Mouse (Mus musculus): Measurements from ENCODE around the gene Brd4. TPM values are rescaled to one million over a fixed set of nuclear protein-coding genes. Genes with fewer than 3 reads are reported as not detected.

Gene Brd4
- polyA plus RNA-seq, 1 experiment, result 17.3 TPM

DNA sequence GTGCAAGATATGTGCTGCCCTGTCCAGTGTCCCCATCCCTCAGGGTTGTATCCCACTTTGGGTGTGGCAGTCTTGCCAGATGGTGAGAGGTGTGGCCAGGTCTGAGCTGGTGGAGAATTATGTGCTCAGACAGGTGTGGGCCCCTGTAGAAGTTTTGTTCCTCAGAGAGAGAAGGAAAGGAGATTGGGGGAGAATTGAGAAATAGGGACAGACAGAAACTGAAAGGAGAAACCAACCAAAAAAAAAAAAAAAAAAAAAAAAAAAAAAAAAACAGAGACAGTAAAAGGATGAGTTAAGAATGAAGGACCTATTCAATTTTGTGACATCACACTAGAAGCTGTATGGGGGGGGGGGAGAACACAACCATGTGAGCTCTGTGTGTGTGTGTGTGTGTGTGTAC lies 119.7 kb downstream of the Brd4 start:
- TF ChIP-seq CTCF (IDR thresholded peaks at IDR 0.05; ENCODE audit: control insufficient read depth, insufficient read depth, insufficient replicate concordance, low read depth, low read length) (no peak), POLR2A (IDR thresholded peaks at IDR 0.05; ENCODE audit: control insufficient read depth, low read depth, low read length) (no peak)
- no peaks in the 10 kb centered on the region for H3K27me3 ChIP-seq (ENCODE audit: control insufficient read depth, insufficient read depth, low read length)
- peaks cover 17% of the 10 kb centered on the region for H3K4me1 ChIP-seq (ENCODE audit: control insufficient read depth, insufficient read depth, low read length)
- H3K36me3 ChIP-seq (ENCODE audit: control insufficient read depth, insufficient read depth, low read length), result no peaks in the 10 kb centered on the region
- no peak overlapping the region for H3K4me3 ChIP-seq (ENCODE audit: control insufficient read depth, low read depth, low read length)
- no peak overlapping the region for H3K27ac ChIP-seq (ENCODE audit: control insufficient read depth, insufficient read depth, low read depth, low read length)

- H3K36me3 ChIP-seq (ENCODE audit: control insufficient read depth, insufficient read depth, low read length), result no peaks in the 10 kb centered on the region
- TF ChIP-seq CTCF (IDR thresholded peaks at IDR 0.05; ENCODE audit: control insufficient read depth, insufficient read depth, insufficient replicate concordance, low read depth, low read length) (no peak), POLR2A (IDR thresholded peaks at IDR 0.05; ENCODE audit: control insufficient read depth, low read depth, low read length) (no peak)
- H3K4me1 ChIP-seq (ENCODE audit: control insufficient read depth, insufficient read depth, low read length), result peaks cover 17% of the 10 kb centered on the region
- no peak overlapping the region for H3K4me3 ChIP-seq (ENCODE audit: control insufficient read depth, low read depth, low read length)
- no peaks in the 10 kb centered on the region for H3K27me3 ChIP-seq (ENCODE audit: control insufficient read depth, insufficient read depth, low read length)
- no peak overlapping the region for H3K27ac ChIP-seq (ENCODE audit: control insufficient read depth, insufficient read depth, low read depth, low read length)
Observed at GRCm38 (mm10) chr17:32163910-32164650, 120.4 kb downstream of the Brd4 start.

GRCm38 (mm10) chr17:32162112-32162850 lies 122.2 kb downstream of the Brd4 start:
- Histone ChIP-seq H3K36me3 (ENCODE audit: control insufficient read depth, insufficient read depth, low read length) (no peaks in the 10 kb centered on the region), H3K27ac (ENCODE audit: control insufficient read depth, insufficient read depth, low read depth, low read length) (no peak overlapping the region), H3K4me1 (ENCODE audit: control insufficient read depth, insufficient read depth, low read length) (peaks cover 17% of the 10 kb centered on the region), H3K4me3 (ENCODE audit: control insufficient read depth, low read depth, low read length) (peak overlapping the region; percentile 54), H3K27me3 (ENCODE audit: control insufficient read depth, insufficient read depth, low read length) (no peaks in the 10 kb centered on the region)
- TF ChIP-seq POLR2A (IDR thresholded peaks at IDR 0.05; ENCODE audit: control insufficient read depth, low read depth, low read length) (no peak), CTCF (IDR thresholded peaks at IDR 0.05; ENCODE audit: control insufficient read depth, insufficient read depth, insufficient replicate concordance, low read depth, low read length) (peak; percentile 75; the same call in 1 of the 2 replicates)

DNA sequence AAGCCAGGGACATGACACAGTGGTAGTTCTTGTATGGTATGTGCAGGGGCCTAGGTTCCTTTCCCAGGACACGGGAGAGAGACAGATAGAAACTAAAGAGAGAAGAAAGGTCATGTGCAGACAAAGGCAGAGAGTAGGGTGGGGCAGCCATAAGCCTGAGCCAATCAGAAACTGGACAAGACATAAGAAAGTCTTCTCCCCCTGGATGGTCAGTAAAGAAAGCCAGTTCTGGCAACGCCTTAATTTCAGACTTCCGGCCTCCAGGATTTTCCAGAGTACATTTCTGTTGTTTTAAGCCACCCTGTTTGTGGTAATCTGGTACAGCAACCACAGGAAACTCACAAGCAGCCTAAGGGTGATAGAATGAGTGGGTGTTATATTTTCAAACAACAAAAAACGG lies 123.6 kb downstream of the Brd4 start:
- no peaks in the 10 kb centered on the region for H3K36me3 ChIP-seq (ENCODE audit: control insufficient read depth, insufficient read depth, low read length)
- no peaks in the 10 kb centered on the region for H3K27me3 ChIP-seq (ENCODE audit: control insufficient read depth, insufficient read depth, low read length)
- peaks cover 14% of the 10 kb centered on the region for H3K4me1 ChIP-seq (ENCODE audit: control insufficient read depth, insufficient read depth, low read length)
- H3K4me3 ChIP-seq (ENCODE audit: control insufficient read depth, low read depth, low read length), result no peak overlapping the region
- no peak for TF ChIP-seq CTCF (IDR thresholded peaks at IDR 0.05; ENCODE audit: control insufficient read depth, insufficient read depth, insufficient replicate concordance, low read depth, low read length)
- no peak for TF ChIP-seq POLR2A (IDR thresholded peaks at IDR 0.05; ENCODE audit: control insufficient read depth, low read depth, low read length)
- no peak overlapping the region for H3K27ac ChIP-seq (ENCODE audit: control insufficient read depth, insufficient read depth, low read depth, low read length)

DNA sequence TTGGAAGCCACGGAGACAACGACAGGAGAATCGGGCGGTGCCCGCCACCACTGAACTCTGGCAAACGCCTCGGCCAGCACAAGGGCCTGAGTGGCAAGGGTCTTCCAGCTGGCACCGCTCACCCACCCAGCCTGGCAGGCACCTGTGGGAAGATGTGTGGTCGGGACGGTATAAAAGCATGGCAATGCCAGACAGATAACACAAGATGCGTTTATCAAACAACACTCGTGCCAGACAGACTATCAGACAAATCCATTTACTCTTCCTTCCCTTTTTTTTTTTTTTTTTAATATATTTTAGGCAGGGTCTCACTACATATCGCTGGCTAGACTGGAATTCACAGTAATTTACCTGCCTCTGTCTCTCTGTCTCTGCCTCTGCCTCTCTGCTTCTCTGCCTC lies 125.7 kb downstream of the Brd4 start:
- Histone ChIP-seq H3K27ac (ENCODE audit: control insufficient read depth, insufficient read depth, low read depth, low read length) (no peak overlapping the region), H3K36me3 (ENCODE audit: control insufficient read depth, insufficient read depth, low read length) (no peaks in the 10 kb centered on the region), H3K27me3 (ENCODE audit: control insufficient read depth, insufficient read depth, low read length) (no peaks in the 10 kb centered on the region), H3K4me3 (ENCODE audit: control insufficient read depth, low read depth, low read length) (no peak overlapping the region), H3K4me1 (ENCODE audit: control insufficient read depth, insufficient read depth, low read length) (peaks cover 10% of the 10 kb centered on the region)
- TF ChIP-seq CTCF (IDR thresholded peaks at IDR 0.05; ENCODE audit: control insufficient read depth, insufficient read depth, insufficient replicate concordance, low read depth, low read length), result no peak
- TF ChIP-seq POLR2A (IDR thresholded peaks at IDR 0.05; ENCODE audit: control insufficient read depth, low read depth, low read length), result no peak

DNA sequence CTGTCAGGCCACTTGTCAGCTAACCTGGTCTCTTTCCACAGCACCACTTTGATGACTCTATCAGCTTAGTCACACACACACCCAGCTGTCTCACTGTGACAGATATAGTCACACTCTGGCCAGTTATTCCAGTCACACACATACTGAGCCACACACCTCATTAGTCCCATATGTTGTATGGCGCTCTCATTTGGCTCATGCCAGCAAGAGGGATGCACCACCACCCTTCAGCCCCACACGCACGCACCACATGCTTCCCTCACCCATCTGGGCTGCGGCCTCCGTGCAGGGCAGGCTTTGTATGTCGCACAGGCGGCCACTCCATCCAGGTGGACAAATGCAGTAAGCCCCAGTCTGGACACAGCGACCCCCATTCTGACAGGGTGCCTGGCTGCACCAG lies 137.8 kb downstream of the Brd4 start:
- Histone ChIP-seq H3K27me3 (ENCODE audit: control insufficient read depth, insufficient read depth, low read length) (no peaks in the 10 kb centered on the region), H3K4me1 (ENCODE audit: control insufficient read depth, insufficient read depth, low read length) (peaks cover 7% of the 10 kb centered on the region), H3K4me3 (ENCODE audit: control insufficient read depth, low read depth, low read length) (no peak overlapping the region), H3K36me3 (ENCODE audit: control insufficient read depth, insufficient read depth, low read length) (no peaks in the 10 kb centered on the region), H3K27ac (ENCODE audit: control insufficient read depth, insufficient read depth, low read depth, low read length) (no peak overlapping the region)
- no peak for TF ChIP-seq POLR2A (IDR thresholded peaks at IDR 0.05; ENCODE audit: control insufficient read depth, low read depth, low read length)
- no peak for TF ChIP-seq CTCF (IDR thresholded peaks at IDR 0.05; ENCODE audit: control insufficient read depth, insufficient read depth, insufficient replicate concordance, low read depth, low read length)

Other genes starting within 250 kb of the Brd4 start
- 6.7 and 7.2 TPM in 2 replicates for gene Rrp1b, start 248.6 kb downstream of the Brd4 start, polyA plus RNA-seq (2012; rRNA removed)
- gene Hsf2bp, start 248.4 kb downstream of the Brd4 start, polyA plus RNA-seq (2012; rRNA removed), result 32.3 and 34.3 TPM in 2 replicates
- gene Notch3, start 117.9 kb downstream of the Brd4 start, polyA plus RNA-seq (2012; rRNA removed), result 1.5 and 1.7 TPM in 2 replicates
- gene Ephx3, start 95.2 kb downstream of the Brd4 start, polyA plus RNA-seq (2012; rRNA removed), result 0.10 and 0.11 TPM in 2 replicates
- gene Akap8, start 36.5 kb upstream of the Brd4 start, polyA plus RNA-seq (2012; rRNA removed), result 39.3 and 43.5 TPM in 2 replicates
- gene Akap8l, start 65.9 kb upstream of the Brd4 start, polyA plus RNA-seq (2012; rRNA removed), result 107 and 129 TPM in 2 replicates
- gene Wiz, start 104.7 kb upstream of the Brd4 start, polyA plus RNA-seq (2012; rRNA removed), result 25.2 and 26.3 TPM in 2 replicates
- gene Rasal3, start 118.9 kb upstream of the Brd4 start, polyA plus RNA-seq (2012; rRNA removed), result 3.7 and 5.3 TPM in 2 replicates
- gene Pglyrp2, start 139.4 kb upstream of the Brd4 start, polyA plus RNA-seq (2012; rRNA removed), result 2.0 and 2.4 TPM in 2 replicates
- gene Cyp4f39, start 168.0 kb upstream of the Brd4 start, polyA plus RNA-seq (2012; rRNA removed), result 67.7 and 68.8 TPM in 2 replicates
- gene Cyp4f17, start 221.3 kb upstream of the Brd4 start, polyA plus RNA-seq (2012; rRNA removed), result 1.4 TPM in 2 replicates

Data from testis, adult 2 months (tissue).